Mouse (Mus musculus) midbrain, postnatal 0 days (tissue): ENCODE measurements around the gene Bivm. TPM values are rescaled to one million over a fixed set of nuclear protein-coding genes. Genes with fewer than 3 reads are reported as not detected.

Experiments
- ATAC-seq: fragments of 200-750 bp; cut with Nextera tagmentation; 2 replicates; pipeline ENCODE4 v1.8.0; 2017; ENCODE audit warnings: moderate number of reproducible peaks, mild to moderate bottlenecking, moderate TSS enrichment, moderate library complexity; ENCODE audit not compliant: low FRiP score
- DNase-seq: peaks from one replicate; pipeline ENCODE4 v3.0.0-alpha.2; 2015; ENCODE audit warnings: low spot score
- H3K27ac ChIP-seq: fragments of 300-500 bp; sonication (generic); 2 replicates; pipeline ENCODE4 v1.5.1; 2014; ENCODE audit warnings: low read depth, mild to moderate bottlenecking, low read length, mixed read lengths
- H3K27me3 ChIP-seq: fragments of 300-500 bp; sonication (generic); 2 replicates; pipeline ENCODE4 v1.6.1; 2014; ENCODE audit warnings: low read length, control low read depth, mixed read lengths; ENCODE audit not compliant: insufficient read depth
- H3K36me3 ChIP-seq: fragments of 300-500 bp; sonication (generic); 2 replicates; pipeline ENCODE4 v1.6.1; 2014; ENCODE audit warnings: low read length, control low read depth, mixed read lengths; ENCODE audit not compliant: insufficient read depth
- H3K4me1 ChIP-seq: fragments of 300-500 bp; sonication (generic); 2 replicates; pipeline ENCODE4 v1.6.1; 2014; ENCODE audit warnings: mild to moderate bottlenecking, control low read depth, antibody characterized with exemption, low read length, mixed read lengths; ENCODE audit not compliant: insufficient read depth
- H3K4me2 ChIP-seq: fragments of 300-500 bp; sonication (generic); 2 replicates; pipeline ENCODE4 v1.6.1; 2014; ENCODE audit warnings: low read depth, mild to moderate bottlenecking, low read length, mixed read lengths; ENCODE audit not compliant: poor library complexity, severe bottlenecking
- H3K4me3 ChIP-seq: fragments of 300-500 bp; sonication (generic); 2 replicates; pipeline ENCODE4 v1.5.1; 2014; ENCODE audit warnings: low read depth, mild to moderate bottlenecking, low read length, moderate library complexity
- H3K9ac ChIP-seq: fragments of 300-500 bp; sonication (generic); replicated peaks from 2 replicates; pipeline ENCODE4 v1.6.1; 2014; ENCODE audit warnings: mild to moderate bottlenecking, low read length, moderate library complexity, mixed read lengths; ENCODE audit not compliant: poor library complexity, severe bottlenecking
- H3K9me3 ChIP-seq: fragments of 300-500 bp; sonication (generic); 2 replicates; pipeline ENCODE4 v1.6.1; 2016; ENCODE audit warnings: low read length, control low read depth
- CTCF ChIP-seq: IDR thresholded peaks from 2 replicates; pipeline ENCODE4 v1.5.1; 2016; ENCODE audit warnings: antibody characterized with exemption, mild to moderate bottlenecking
- WGBS: fragments of 180-500 bp; shearing (Covaris S2); extraction: QIAGEN DNeasy Blood & Tissue Kit; methylation state at CpG from one replicate; pipeline ENCODE4 v1.1.7; 2014; 5-methylcytosine and 5-hydroxymethylcytosine counted together
- polyA plus RNA-seq: library from polyadenylated mRNA; unstranded; fragments of >200 nt; fragmentation: Nextera tagmentation; extraction: Ambion mirVana; gene quantifications from 2 replicates; pipeline ENCODE4 v1.2.1, GENCODE M21; 2015
- total RNA-seq: library from RNA; depleted of rRNA; stranded (reverse); fragments of >200 nt; gene quantifications from 2 replicates; pipeline ENCODE4 v1.2.3, GENCODE M21; 2014; rRNA removed

The Bivm gene
- total RNA-seq (43.9 and 49.8 TPM in 2 replicates), polyA plus RNA-seq (22.2 and 23.1 TPM in 2 replicates)

GRCm38 (mm10) chr1:44118239-44119054 is at the start of gene Bivm, which contains the start of gene Kdelc1:
TSS of gene Bivm (plus strand) at chr1:44118957.
TSS of gene Kdelc1 (minus strand) at chr1:44118808.
- TF ChIP-seq CTCF = no peak

GRCm38 (mm10) chr1:44101448-44102225 is 17.1 kb upstream of the Bivm start:
- Histone ChIP-seq H3K27me3 (no peaks in the 10 kb centered on the region), H3K4me2 (peak overlapping the region; percentile 71), H3K36me3 (no peaks in the 10 kb centered on the region), H3K9me3 (no peaks in the 10 kb centered on the region), H3K27ac (peak overlapping the region; percentile 62; the same call in 1 of the 2 replicates), H3K9ac (peak overlapping the region; percentile 68), H3K4me3 (peak overlapping the region; percentile 85), H3K4me1 (no peaks in the 10 kb centered on the region; the same call in 1 of the 2 replicates)
- no peak for TF ChIP-seq CTCF
- peak; percentile 35 for DNase-seq
- under 1% methylated on average over 54 of the region's 55 CpGs for WGBS
- peak; percentile 76 for ATAC-seq

More at GRCm38 (mm10) chr1:44118239-44119054, at the start of gene Bivm, which contains the start of gene Kdelc1:
- Histone ChIP-seq H3K4me2 (peak within 1 kb of the TSS; percentile 70), H3K27ac (peak within 1 kb of the TSS; percentile 93), H3K9me3 (no peaks in the 10 kb centered on the region), H3K4me3 (peak within 1 kb of the TSS; percentile 67), H3K27me3 (no peaks in the 10 kb centered on the region), H3K4me1 (0 out of 2 replicates have a peak, but pooled peaks cover 3% of the 10 kb centered on the region), H3K36me3 (peaks cover 9% of the 10 kb centered on the region), H3K9ac (peak within 1 kb of the TSS; percentile 88)
- peak; percentile 98 for DNase-seq
- peak; percentile 98 for ATAC-seq
- under 1% methylated on average over 39 of the region's 39 CpGs for WGBS

- DNase-seq = peak; percentile 98
- TF ChIP-seq CTCF = 0 out of 2 replicates have a peak, but pooled peaks have one; percentile 10
- peak; percentile 98 for ATAC-seq
- no peaks in the 10 kb centered on the region for H3K36me3 ChIP-seq
- H3K9me3 ChIP-seq = no peaks in the 10 kb centered on the region
- H3K4me1 ChIP-seq = no peaks in the 10 kb centered on the region; the same call in 1 of the 2 replicates
- H3K27ac ChIP-seq = peak within 1 kb of the TSS; percentile 62; the same call in 1 of the 2 replicates
- peak within 1 kb of the TSS; percentile 68 for H3K9ac ChIP-seq
- no peaks in the 10 kb centered on the region for H3K27me3 ChIP-seq
- peak within 1 kb of the TSS; percentile 71 for H3K4me2 ChIP-seq
- under 1% methylated on average over 55 of the region's 55 CpGs for WGBS
- peak within 1 kb of the TSS; percentile 85 for H3K4me3 ChIP-seq
Measured at GRCm38 (mm10) chr1:44102259-44102717, 16.5 kb upstream of the Bivm start, which contains the start of gene Tex30. TSS of gene Tex30 (minus strand) at chr1:44102441.

- Histone ChIP-seq H3K9me3 (no peaks in the 10 kb centered on the region), H3K36me3 (peaks cover 5% of the 10 kb centered on the region; the same call in 1 of the 2 replicates), H3K27me3 (no peaks in the 10 kb centered on the region), H3K9ac (no peak overlapping the region), H3K27ac (no peak overlapping the region), H3K4me2 (peak overlapping the region; percentile 71), H3K4me1 (no peaks in the 10 kb centered on the region; the same call in 1 of the 2 replicates), H3K4me3 (peak overlapping the region; percentile 85)
- WGBS = 12% methylated on average over 5 of the region's 5 CpGs
- no peak for TF ChIP-seq CTCF
- DNase-seq (no peak), ATAC-seq (no peak)
Measured at GRCm38 (mm10) chr1:44102939-44103338, 15.8 kb upstream of the Bivm start.

- H3K4me3 ChIP-seq = no peak overlapping the region
- H3K9me3 ChIP-seq = no peaks in the 10 kb centered on the region
- no peaks in the 10 kb centered on the region for H3K27me3 ChIP-seq
- peak overlapping the region; percentile 70 for H3K4me2 ChIP-seq
- H3K36me3 ChIP-seq = peaks cover 16% of the 10 kb centered on the region
- no peak for ATAC-seq
- DNase-seq = no peak
- no peak overlapping the region for H3K9ac ChIP-seq
- no peak for TF ChIP-seq CTCF
- 0 out of 2 replicates have a peak, but pooled peaks cover 3% of the 10 kb centered on the region for H3K4me1 ChIP-seq
- no peak overlapping the region for H3K27ac ChIP-seq
Measured at GRCm38 (mm10) chr1:44117571-44117970, 1.2 kb upstream of the Bivm start.
